Mouse (Mus musculus) lung, embryonic 16.5 days (tissue): ENCODE measurements at regions not wholly inside any gene's neighbourhood (a gene's known extent, or its start where the extent isn't known, plus 50 kb on each side); places are given as distances from the start of the nearest gene placed in this dataset.

ENCODE experiments used
- ATAC-seq: fragments of 200-750 bp; cut with Nextera tagmentation; 2 replicates; pipeline ENCODE4 v1.8.0; 2017; ENCODE audit warnings: low read depth, mild to moderate bottlenecking, moderate library complexity
- H3K27ac ChIP-seq: fragments of 300-500 bp; sonication (generic); 2 replicates; pipeline ENCODE4 v1.5.1; 2014; ENCODE audit warnings: mild to moderate bottlenecking, control low read depth, low read length
- H3K27me3 ChIP-seq: fragments of 300-500 bp; sonication (generic); 2 replicates; pipeline ENCODE4 v1.6.1; 2014; ENCODE audit warnings: low read depth, low read length, mixed read lengths; ENCODE audit not compliant: control insufficient read depth, insufficient read depth
- H3K36me3 ChIP-seq: fragments of 300-500 bp; sonication (generic); 2 replicates; pipeline ENCODE4 v1.6.1; 2014; ENCODE audit warnings: low read length; ENCODE audit not compliant: control insufficient read depth, insufficient read depth
- H3K4me1 ChIP-seq: fragments of 300-500 bp; sonication (generic); replicated peaks from 2 replicates; pipeline ENCODE4 v1.6.1; 2014; ENCODE audit warnings: low read length, mixed read lengths; ENCODE audit not compliant: control insufficient read depth, insufficient read depth
- H3K4me2 ChIP-seq: fragments of 300-500 bp; sonication (generic); 2 replicates; pipeline ENCODE4 v1.6.1; 2014; ENCODE audit warnings: low read depth, low read length, control low read depth
- H3K4me3 ChIP-seq: fragments of 300-500 bp; sonication (generic); 2 replicates; pipeline ENCODE4 v1.5.1; 2014; ENCODE audit warnings: mild to moderate bottlenecking, low read length, control low read depth
- H3K9ac ChIP-seq: fragments of 300-500 bp; sonication (generic); 2 replicates; pipeline ENCODE4 v1.6.1; 2014; ENCODE audit warnings: low read length, control low read depth
- H3K9me3 ChIP-seq: fragments of 300-500 bp; sonication (generic); 2 replicates; pipeline ENCODE4 v1.6.1; 2016; ENCODE audit warnings: low read length; ENCODE audit not compliant: control insufficient read depth
- WGBS: fragments of 180-500 bp; shearing (Covaris S2); extraction: QIAGEN DNeasy Blood & Tissue Kit; methylation state at CpG from one replicate; pipeline ENCODE4 v1.1.7; 2014; 5-methylcytosine and 5-hydroxymethylcytosine counted together

DNA sequence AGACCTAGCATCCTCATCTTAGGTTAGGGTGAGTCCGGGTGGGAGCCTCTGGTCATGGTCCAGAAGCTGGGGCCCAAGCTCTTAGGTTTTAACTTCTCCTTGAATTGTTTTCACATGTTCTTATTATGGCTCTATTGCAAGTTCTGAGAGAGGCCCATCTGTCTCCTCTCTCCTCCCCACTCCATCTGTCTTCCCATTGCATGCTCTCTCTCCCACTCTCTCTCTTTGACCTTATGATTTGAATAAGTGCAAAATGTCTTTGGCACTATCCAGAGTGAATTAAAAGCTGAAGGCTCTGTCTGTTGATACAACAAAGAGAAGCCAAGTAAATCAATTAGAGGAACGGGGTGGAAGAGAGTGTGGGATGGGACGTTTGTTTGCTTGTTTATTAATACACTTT is 146.2 kb upstream of the Rfx3 start:
- peak; percentile 77 for ATAC-seq
- Histone ChIP-seq H3K27ac (no peak overlapping the region), H3K9me3 (no peaks in the 10 kb centered on the region), H3K27me3 (no peaks in the 10 kb centered on the region), H3K4me1 (no peaks in the 10 kb centered on the region), H3K4me2 (no peak overlapping the region), H3K9ac (no peak overlapping the region), H3K4me3 (no peak overlapping the region), H3K36me3 (no peaks in the 10 kb centered on the region)
- WGBS: 55% methylated on average over 3 of the region's 3 CpGs

DNA sequence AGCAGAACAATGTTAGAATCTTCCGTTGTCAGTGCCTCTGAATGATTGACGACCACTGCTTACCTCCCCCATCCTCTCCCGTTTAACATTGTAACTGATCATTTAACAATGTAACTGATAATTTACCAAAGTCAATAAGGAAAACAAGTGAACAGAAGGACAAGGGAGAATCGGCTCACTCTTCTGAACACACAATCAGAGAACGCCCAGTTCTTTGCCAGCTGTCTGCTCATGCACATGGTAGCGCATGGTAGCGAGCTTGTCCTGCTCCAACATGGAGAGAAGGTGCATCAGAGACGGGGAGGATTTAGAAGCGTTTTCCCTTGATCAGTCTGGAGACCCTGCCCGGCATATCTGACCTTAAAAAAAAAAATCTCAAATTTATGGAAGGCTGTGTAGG is 126.6 kb upstream of the Rfx3 start:
- H3K4me2 ChIP-seq: no peak overlapping the region
- H3K4me3 ChIP-seq: no peak overlapping the region
- WGBS: 69% methylated on average over 10 of the region's 10 CpGs
- no peaks in the 10 kb centered on the region for H3K4me1 ChIP-seq
- H3K36me3 ChIP-seq: no peaks in the 10 kb centered on the region
- H3K27me3 ChIP-seq: no peaks in the 10 kb centered on the region
- no peak overlapping the region for H3K9ac ChIP-seq
- no peak overlapping the region for H3K27ac ChIP-seq
- no peak for ATAC-seq
- no peaks in the 10 kb centered on the region for H3K9me3 ChIP-seq

DNA sequence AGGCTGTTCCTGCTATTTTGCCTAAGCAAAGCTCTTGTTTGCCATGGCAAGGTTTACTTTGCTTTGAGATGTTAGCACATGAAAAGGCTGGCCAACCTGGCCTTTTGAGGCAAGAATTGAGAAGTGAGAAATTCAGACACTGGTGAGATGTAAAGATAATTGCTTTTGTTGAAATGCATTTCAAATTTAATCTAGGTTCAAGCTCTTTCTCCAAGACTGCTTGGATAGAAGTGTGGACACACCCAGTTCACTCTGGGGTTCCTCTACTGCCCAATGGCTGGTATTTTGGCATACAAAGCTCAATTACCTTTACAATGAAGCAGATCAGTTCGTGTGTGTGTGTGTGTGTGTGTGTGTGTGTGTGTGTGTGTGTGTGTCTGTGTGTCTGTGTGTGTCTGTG is 123.8 kb upstream of the Rfx3 start:
- no peaks in the 10 kb centered on the region for H3K9me3 ChIP-seq
- WGBS: 7% methylated on average over 1 of the region's 1 CpGs
- no peaks in the 10 kb centered on the region for H3K36me3 ChIP-seq
- no peak overlapping the region for H3K27ac ChIP-seq
- H3K27me3 ChIP-seq: no peaks in the 10 kb centered on the region
- H3K9ac ChIP-seq: no peak overlapping the region
- H3K4me1 ChIP-seq: no peaks in the 10 kb centered on the region
- no peak overlapping the region for H3K4me2 ChIP-seq
- H3K4me3 ChIP-seq: no peak overlapping the region
- ATAC-seq: no peak

DNA sequence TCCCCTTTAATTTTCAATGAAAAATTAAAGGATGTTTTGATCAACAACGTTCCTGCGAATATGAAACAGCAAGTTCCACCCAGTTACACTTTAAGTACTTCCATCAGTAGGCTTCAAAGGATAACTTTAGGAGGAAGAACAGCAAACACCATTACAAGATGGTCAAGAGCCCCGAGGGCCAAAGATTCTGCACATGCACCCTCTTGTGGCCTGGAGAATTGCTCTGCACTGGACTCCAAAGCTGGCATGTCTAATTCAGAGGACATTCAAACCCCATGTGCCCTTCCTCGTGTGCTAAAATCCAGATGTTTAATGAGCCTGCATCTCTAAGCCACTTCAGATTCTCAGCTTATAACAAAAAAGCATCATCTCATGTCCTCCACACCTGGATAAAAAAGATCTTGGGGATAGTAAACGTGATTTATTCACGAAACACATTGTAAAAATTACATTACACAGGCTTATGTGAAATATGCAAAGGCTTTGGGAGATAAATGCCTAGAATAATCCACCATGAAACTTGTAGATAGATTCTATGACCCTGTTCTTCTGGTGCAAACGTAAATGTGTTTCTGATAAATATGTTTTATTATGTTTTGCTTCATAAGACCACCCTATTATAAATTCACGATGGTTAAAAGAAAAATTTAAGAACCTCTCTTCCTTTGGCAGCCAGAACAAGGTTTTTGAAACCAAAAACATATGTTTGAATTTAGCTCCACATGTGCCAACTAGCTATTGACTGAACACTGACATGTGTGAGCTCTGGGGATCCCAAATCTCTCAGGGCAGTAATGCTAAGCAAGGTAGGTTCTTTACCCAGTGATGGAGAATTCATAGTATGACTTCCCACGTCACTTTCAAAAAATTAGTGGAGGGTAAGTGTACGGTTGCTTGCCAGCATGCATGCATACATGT is 100.6 kb upstream of the Rfx3 start:
- no peaks in the 10 kb centered on the region for H3K27me3 ChIP-seq
- ATAC-seq: no peak
- 71% methylated on average over 10 of the region's 10 CpGs for WGBS

DNA sequence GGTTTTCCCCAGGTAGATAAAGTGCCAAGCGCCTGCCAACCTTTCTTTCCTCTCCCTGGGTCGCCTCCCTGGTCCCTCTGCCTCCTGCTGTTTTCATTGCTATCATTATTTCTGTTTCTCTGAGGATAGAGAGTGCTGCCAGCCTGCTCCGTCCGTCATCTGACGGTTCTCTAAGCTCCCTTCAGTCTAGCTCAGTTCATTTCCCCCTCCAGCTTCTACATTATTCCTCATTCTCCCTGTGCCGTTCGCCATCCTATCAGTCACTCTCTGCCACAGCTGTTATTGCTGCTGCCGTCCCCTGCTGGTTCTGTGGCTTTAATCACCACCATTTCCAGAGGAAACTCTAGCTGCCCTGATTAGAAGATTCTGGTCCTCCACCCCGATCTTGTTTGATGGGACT is 84.7 kb upstream of the Rfx3 start:
- no peak overlapping the region for H3K9ac ChIP-seq
- no peak for ATAC-seq
- H3K4me2 ChIP-seq: no peak overlapping the region

More for the DNA sequence above, 100.6 kb upstream of the Rfx3 start:
- H3K4me1 ChIP-seq: no peaks in the 10 kb centered on the region
- H3K4me3 ChIP-seq: no peak overlapping the region
- no peak overlapping the region for H3K4me2 ChIP-seq
- no peaks in the 10 kb centered on the region for H3K36me3 ChIP-seq
- H3K27ac ChIP-seq: no peak overlapping the region
- H3K9me3 ChIP-seq: no peaks in the 10 kb centered on the region
- no peak overlapping the region for H3K9ac ChIP-seq

DNA sequence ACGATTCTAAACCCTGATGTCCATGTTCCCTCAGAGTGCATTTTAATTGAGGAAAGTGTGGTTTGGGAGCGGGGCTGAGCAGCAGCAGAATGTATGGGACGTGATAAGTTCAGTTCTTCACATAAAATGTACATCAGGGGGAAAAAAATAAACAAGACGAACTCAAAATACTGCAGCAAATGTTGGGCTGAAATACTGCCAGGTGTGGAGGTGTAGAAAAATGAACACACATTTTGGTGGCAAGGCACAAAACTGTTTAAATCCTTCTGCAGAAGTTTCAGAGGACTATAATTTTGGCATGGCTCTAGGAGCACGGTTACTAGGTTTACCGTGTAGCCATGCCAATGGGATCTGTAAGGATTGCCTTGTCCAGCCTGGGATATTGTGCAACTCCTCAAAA is 81.3 kb upstream of the Rfx3 start:
- 73% methylated on average over 6 of the region's 6 CpGs for WGBS
- Histone ChIP-seq H3K4me3 (no peak overlapping the region), H3K27me3 (no peaks in the 10 kb centered on the region), H3K4me2 (no peak overlapping the region), H3K36me3 (no peaks in the 10 kb centered on the region), H3K27ac (no peak overlapping the region), H3K4me1 (no peaks in the 10 kb centered on the region), H3K9me3 (no peaks in the 10 kb centered on the region), H3K9ac (no peak overlapping the region)
- ATAC-seq: no peak

More for the DNA sequence above, 84.7 kb upstream of the Rfx3 start:
- 22% methylated on average over 9 of the region's 9 CpGs for whole genome bisulfite sequencing
- Histone ChIP-seq H3K4me1 (no peaks in the 10 kb centered on the region), H3K9me3 (no peaks in the 10 kb centered on the region), H3K36me3 (no peaks in the 10 kb centered on the region), H3K4me3 (no peak overlapping the region), H3K27me3 (no peaks in the 10 kb centered on the region), H3K27ac (no peak overlapping the region)

DNA sequence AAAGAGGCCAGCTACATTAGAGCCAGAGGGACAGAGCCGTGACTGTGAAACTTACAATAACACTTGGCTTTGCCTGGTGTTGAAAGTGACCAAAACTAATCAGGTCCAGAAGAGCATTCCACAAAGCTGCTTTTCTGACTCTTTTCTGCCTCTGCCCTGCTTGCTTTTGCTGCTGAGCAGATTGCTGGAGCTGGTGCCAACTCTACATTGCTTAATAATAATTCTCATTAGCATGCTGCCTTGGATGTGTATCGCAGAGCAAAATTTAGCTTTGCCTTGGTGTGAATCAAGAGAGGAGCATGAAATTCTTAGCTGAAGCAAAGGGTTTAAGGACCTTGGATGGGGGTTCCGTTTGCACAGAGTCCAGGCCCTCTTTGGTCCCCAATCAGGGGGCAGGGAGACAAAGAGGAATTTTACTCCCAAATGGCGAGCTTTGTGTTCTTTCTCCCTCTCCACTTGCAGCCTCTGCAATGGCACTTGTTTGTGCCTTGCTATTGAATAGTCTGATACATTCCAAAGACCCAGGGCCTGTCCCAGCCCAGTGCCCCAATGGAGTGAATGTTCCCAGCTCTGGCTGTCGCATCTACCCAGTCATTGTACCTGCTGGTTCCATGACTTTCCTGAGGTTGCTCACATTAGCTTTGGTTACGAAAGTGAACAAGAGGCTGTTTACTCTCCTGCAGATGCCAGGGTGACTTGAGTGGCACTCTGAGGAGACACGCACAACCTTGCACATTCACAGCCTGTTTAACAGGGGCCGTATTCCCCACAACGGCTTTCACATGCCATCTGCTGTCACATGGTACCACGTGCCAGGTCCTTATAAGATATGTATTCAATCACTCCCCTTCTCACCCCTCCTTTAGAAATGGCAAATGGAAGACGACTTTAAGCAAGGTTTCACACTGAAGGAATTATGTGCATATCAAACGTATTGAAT is 76.9 kb upstream of the Rfx3 start:
- no peak overlapping the region for H3K4me2 ChIP-seq
- no peaks in the 10 kb centered on the region for H3K36me3 ChIP-seq
- no peaks in the 10 kb centered on the region for H3K27me3 ChIP-seq
- H3K9me3 ChIP-seq: no peaks in the 10 kb centered on the region
- no peak overlapping the region for H3K27ac ChIP-seq
- H3K4me3 ChIP-seq: no peak overlapping the region
- H3K9ac ChIP-seq: no peak overlapping the region
- no peaks in the 10 kb centered on the region for H3K4me1 ChIP-seq
- ATAC-seq: no peak
- WGBS: 68% methylated on average over 12 of the region's 12 CpGs

DNA sequence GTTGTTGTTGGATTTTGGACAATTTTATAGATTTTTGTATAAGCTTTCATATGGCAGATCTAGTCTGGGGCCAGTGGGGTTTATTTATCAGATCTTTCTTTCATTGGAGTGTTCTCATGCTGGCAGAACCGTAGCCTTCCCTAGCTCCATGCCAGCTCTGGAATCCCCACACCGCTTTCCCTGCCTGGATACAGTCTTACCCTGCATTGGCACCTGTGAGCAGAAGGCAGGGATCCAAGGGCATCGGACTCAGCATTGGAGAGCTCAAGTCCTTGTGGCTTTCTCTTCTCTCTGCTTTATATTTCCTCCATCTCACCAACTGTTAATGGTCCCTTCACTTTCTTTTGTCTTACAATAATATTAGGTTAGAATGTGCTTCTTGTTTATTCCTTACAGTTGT is 59.4 kb upstream of the Rfx3 start:
- no peak overlapping the region for H3K27ac ChIP-seq
- WGBS: 86% methylated on average over 3 of the region's 3 CpGs
- H3K36me3 ChIP-seq: no peaks in the 10 kb centered on the region
- no peaks in the 10 kb centered on the region for H3K27me3 ChIP-seq
- no peak for ATAC-seq
- no peaks in the 10 kb centered on the region for H3K9me3 ChIP-seq
- no peak overlapping the region for H3K4me3 ChIP-seq
- H3K9ac ChIP-seq: no peak overlapping the region
- no peak overlapping the region for H3K4me2 ChIP-seq
- H3K4me1 ChIP-seq: no peaks in the 10 kb centered on the region
